Mouse (Mus musculus): ENCODE data around the gene Upk1b.

Gene Upk1b

GRCm38 (mm10) chr16:38769529-38769928 lies 30.6 kb downstream of the Upk1b start:
- Histone ChIP-seq H3K9me3 (ENCODE audit: low read length) (no peaks in the 10 kb centered on the region), H3K4me3 (replicated peaks; ENCODE audit: low read length) (no peak overlapping the region)

GRCm38 (mm10) chr16:38768386-38768785 lies 31.7 kb downstream of the Upk1b start:
- Histone ChIP-seq H3K4me1 (replicated peaks; ENCODE audit: low read depth, low read length) (no peaks in the 10 kb centered on the region), H3K4me3 (replicated peaks; ENCODE audit: low read length) (no peak overlapping the region), H3K36me3 (ENCODE audit: insufficient read depth, low read length) (no peaks in the 10 kb centered on the region), H3K27me3 (ENCODE audit: insufficient read depth, low read length) (peaks cover 3% of the 10 kb centered on the region), H3K9me3 (ENCODE audit: low read length) (no peaks in the 10 kb centered on the region)
- no peak for TF ChIP-seq NANOG (IDR thresholded peaks at IDR 0.05; ENCODE audit: borderline replicate concordance, low read length)
- TF ChIP-seq CTCF (conservative IDR thresholded peaks at IDR 0.05; ENCODE audit: low read length), result no peak
- TF ChIP-seq POU5F1 (IDR thresholded peaks at IDR 0.05; ENCODE audit: borderline replicate concordance, low read length), result no peak

More at GRCm38 (mm10) chr16:38769529-38769928, 30.6 kb downstream of the Upk1b start:
- no peak for TF ChIP-seq NANOG (IDR thresholded peaks at IDR 0.05; ENCODE audit: borderline replicate concordance, low read length)
- TF ChIP-seq POU5F1 (IDR thresholded peaks at IDR 0.05; ENCODE audit: borderline replicate concordance, low read length), result no peak
- TF ChIP-seq CTCF (conservative IDR thresholded peaks at IDR 0.05; ENCODE audit: low read length), result no peak
- no peaks in the 10 kb centered on the region for H3K4me1 ChIP-seq (replicated peaks; ENCODE audit: low read depth, low read length)
- no peaks in the 10 kb centered on the region for H3K36me3 ChIP-seq (ENCODE audit: insufficient read depth, low read length)
- peaks cover 3% of the 10 kb centered on the region for H3K27me3 ChIP-seq (ENCODE audit: insufficient read depth, low read length)

- Histone ChIP-seq H3K4me1 (replicated peaks; ENCODE audit: low read depth, low read length) (no peaks in the 10 kb centered on the region), H3K9me3 (ENCODE audit: low read length) (no peaks in the 10 kb centered on the region), H3K4me3 (replicated peaks; ENCODE audit: low read length) (no peak overlapping the region), H3K36me3 (ENCODE audit: insufficient read depth, low read length) (no peaks in the 10 kb centered on the region), H3K27me3 (ENCODE audit: insufficient read depth, low read length) (peaks cover 3% of the 10 kb centered on the region)
- no peak for TF ChIP-seq NANOG (IDR thresholded peaks at IDR 0.05; ENCODE audit: borderline replicate concordance, low read length)
- no peak for TF ChIP-seq POU5F1 (IDR thresholded peaks at IDR 0.05; ENCODE audit: borderline replicate concordance, low read length)
- no peak for TF ChIP-seq CTCF (conservative IDR thresholded peaks at IDR 0.05; ENCODE audit: low read length)
Observed at GRCm38 (mm10) chr16:38767761-38768160, 32.4 kb downstream of the Upk1b start.

- no peaks in the 10 kb centered on the region for H3K27me3 ChIP-seq (ENCODE audit: insufficient read depth, low read length)
- no peaks in the 10 kb centered on the region for H3K9me3 ChIP-seq (ENCODE audit: low read length)
- no peaks in the 10 kb centered on the region for H3K4me1 ChIP-seq (replicated peaks; ENCODE audit: low read depth, low read length)
- no peak overlapping the region for H3K4me3 ChIP-seq (replicated peaks; ENCODE audit: low read length)
- no peaks in the 10 kb centered on the region for H3K36me3 ChIP-seq (ENCODE audit: insufficient read depth, low read length)
- no peak for TF ChIP-seq NANOG (IDR thresholded peaks at IDR 0.05; ENCODE audit: borderline replicate concordance, low read length)
- TF ChIP-seq CTCF (conservative IDR thresholded peaks at IDR 0.05; ENCODE audit: low read length), result no peak
- TF ChIP-seq POU5F1 (IDR thresholded peaks at IDR 0.05; ENCODE audit: borderline replicate concordance, low read length), result no peak
Observed at GRCm38 (mm10) chr16:38766671-38767070, 33.5 kb downstream of the Upk1b start.

DNA sequence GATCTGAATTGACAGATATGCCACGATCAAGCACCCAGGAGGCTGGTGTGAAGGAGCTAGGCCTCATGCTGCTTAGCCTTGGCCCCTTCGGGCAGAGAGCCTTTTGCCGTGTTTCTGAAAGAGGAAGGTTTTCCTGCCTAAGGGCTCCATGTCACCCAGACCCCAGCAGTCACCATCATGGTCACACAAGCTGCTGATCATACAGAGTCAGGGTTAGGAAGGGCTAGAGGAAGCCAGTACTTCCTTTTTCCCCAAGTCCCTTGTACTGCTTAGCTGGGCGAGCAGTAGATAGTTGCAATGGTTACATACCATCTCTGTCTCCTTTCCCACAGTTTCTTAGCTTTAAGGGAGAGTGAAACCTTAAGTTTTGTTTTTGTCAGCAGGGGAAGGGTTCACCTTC lies 36.6 kb downstream of the Upk1b start:
- no peaks in the 10 kb centered on the region for H3K36me3 ChIP-seq (ENCODE audit: insufficient read depth, low read length)
- TF ChIP-seq NANOG (IDR thresholded peaks at IDR 0.05; ENCODE audit: borderline replicate concordance, low read length) (no peak), CTCF (conservative IDR thresholded peaks at IDR 0.05; ENCODE audit: low read length) (no peak), POU5F1 (IDR thresholded peaks at IDR 0.05; ENCODE audit: borderline replicate concordance, low read length) (no peak)
- no peaks in the 10 kb centered on the region; the same call in 1 of the 2 replicates for H3K27me3 ChIP-seq (ENCODE audit: insufficient read depth, low read length)
- H3K9me3 ChIP-seq (ENCODE audit: low read length), result no peaks in the 10 kb centered on the region
- no peak overlapping the region for H3K4me3 ChIP-seq (replicated peaks; ENCODE audit: low read length)
- H3K4me1 ChIP-seq (replicated peaks; ENCODE audit: low read depth, low read length), result peaks cover 1% of the 10 kb centered on the region

DNA sequence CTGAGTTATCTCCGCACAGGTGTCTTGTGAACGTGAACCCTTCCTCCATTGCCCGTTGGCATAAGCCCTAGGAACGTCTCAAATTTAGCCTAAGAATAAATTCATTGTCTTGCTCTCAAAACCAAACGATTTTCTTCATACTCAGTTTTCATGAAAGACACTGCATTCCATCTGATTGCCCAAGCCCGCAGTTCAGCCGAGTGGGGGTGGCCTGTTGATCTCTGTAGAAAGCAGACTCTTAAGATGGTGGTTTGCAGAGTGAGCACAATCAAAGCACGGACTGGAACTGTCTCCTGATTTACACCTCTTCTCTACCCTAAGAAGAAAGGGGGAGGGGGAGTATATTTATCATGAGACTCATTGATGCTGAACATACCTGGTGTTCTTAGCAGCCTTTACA lies 37.7 kb downstream of the Upk1b start:
- Histone ChIP-seq H3K4me3 (replicated peaks; ENCODE audit: low read length) (no peak overlapping the region), H3K9me3 (ENCODE audit: low read length) (no peaks in the 10 kb centered on the region), H3K27me3 (ENCODE audit: insufficient read depth, low read length) (no peaks in the 10 kb centered on the region; the same call in 1 of the 2 replicates)

GRCm38 (mm10) chr16:38761972-38762371 lies 38.2 kb downstream of the Upk1b start:
- TF ChIP-seq NANOG (IDR thresholded peaks at IDR 0.05; ENCODE audit: borderline replicate concordance, low read length), result no peak
- TF ChIP-seq CTCF (conservative IDR thresholded peaks at IDR 0.05; ENCODE audit: low read length), result no peak
- no peak for TF ChIP-seq POU5F1 (IDR thresholded peaks at IDR 0.05; ENCODE audit: borderline replicate concordance, low read length)
- H3K9me3 ChIP-seq (ENCODE audit: low read length), result no peaks in the 10 kb centered on the region
- no peak overlapping the region for H3K4me3 ChIP-seq (replicated peaks; ENCODE audit: low read length)
- no peaks in the 10 kb centered on the region; the same call in 1 of the 2 replicates for H3K27me3 ChIP-seq (ENCODE audit: insufficient read depth, low read length)
- no peaks in the 10 kb centered on the region for H3K36me3 ChIP-seq (ENCODE audit: insufficient read depth, low read length)
- peaks cover 4% of the 10 kb centered on the region for H3K4me1 ChIP-seq (replicated peaks; ENCODE audit: low read depth, low read length)

More for the DNA sequence above, 37.7 kb downstream of the Upk1b start:
- no peaks in the 10 kb centered on the region for H3K36me3 ChIP-seq (ENCODE audit: insufficient read depth, low read length)
- TF ChIP-seq NANOG (IDR thresholded peaks at IDR 0.05; ENCODE audit: borderline replicate concordance, low read length), result no peak
- TF ChIP-seq POU5F1 (IDR thresholded peaks at IDR 0.05; ENCODE audit: borderline replicate concordance, low read length), result no peak
- TF ChIP-seq CTCF (conservative IDR thresholded peaks at IDR 0.05; ENCODE audit: low read length), result no peak
- H3K4me1 ChIP-seq (replicated peaks; ENCODE audit: low read depth, low read length), result peaks cover 4% of the 10 kb centered on the region

DNA sequence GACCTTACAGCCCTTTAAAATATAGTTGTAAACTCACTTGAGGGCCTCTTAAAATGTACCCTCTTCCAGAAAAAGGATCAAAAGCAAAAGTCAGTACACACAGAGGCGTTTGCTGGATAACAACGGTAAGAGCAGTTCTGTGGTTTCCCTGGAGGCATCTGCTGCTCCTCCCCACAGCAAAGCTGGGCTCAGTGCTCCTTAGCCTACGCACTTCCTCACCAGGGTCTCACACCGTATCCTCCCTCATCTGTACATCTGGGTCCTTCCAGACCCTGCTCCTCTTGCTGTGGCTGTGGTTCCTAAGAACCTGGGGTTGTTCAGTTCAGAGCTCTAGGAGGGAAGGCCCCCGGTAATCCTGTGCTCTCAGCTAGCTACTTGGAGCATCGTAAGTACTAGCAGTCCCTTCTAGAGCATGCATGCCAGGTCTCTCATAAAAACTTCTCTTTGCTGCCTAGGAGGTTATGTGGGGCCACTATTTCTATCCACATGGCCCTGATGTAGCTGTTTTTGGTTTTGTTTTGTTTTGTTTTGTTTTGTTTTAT lies 39.2 kb downstream of the Upk1b start:
- H3K36me3 ChIP-seq (ENCODE audit: insufficient read depth, low read length), result no peaks in the 10 kb centered on the region
- H3K4me1 ChIP-seq (replicated peaks; ENCODE audit: low read depth, low read length), result peaks cover 4% of the 10 kb centered on the region
- no peak overlapping the region for H3K4me3 ChIP-seq (replicated peaks; ENCODE audit: low read length)
- H3K27me3 ChIP-seq (ENCODE audit: insufficient read depth, low read length), result no peaks in the 10 kb centered on the region; the same call in 1 of the 2 replicates
- TF ChIP-seq NANOG (IDR thresholded peaks at IDR 0.05; ENCODE audit: borderline replicate concordance, low read length) (no peak), POU5F1 (IDR thresholded peaks at IDR 0.05; ENCODE audit: borderline replicate concordance, low read length) (no peak), CTCF (conservative IDR thresholded peaks at IDR 0.05; ENCODE audit: low read length) (no peak)
- H3K9me3 ChIP-seq (ENCODE audit: low read length), result no peaks in the 10 kb centered on the region

DNA sequence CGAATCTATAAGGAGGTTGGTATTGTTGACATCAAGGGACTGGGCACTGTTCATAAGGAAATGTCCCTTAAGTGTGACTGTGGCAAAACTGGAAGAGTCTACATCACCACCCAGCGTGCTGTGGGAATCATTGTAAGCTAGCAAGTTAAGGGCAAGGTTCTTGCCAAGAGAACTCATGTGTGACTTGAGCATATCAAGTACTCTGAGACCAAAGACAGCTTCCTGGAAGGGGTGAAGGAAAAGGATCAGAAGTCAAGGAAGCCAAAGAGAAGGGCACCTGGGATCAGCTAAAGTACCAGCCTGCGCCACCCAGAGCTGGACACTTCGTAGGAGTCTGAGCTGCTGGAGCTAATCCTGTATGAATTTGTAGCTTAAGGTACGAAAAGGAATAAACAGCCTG lies 39.9 kb downstream of the Upk1b start:
- Histone ChIP-seq H3K4me3 (replicated peaks; ENCODE audit: low read length) (no peak overlapping the region), H3K9me3 (ENCODE audit: low read length) (no peaks in the 10 kb centered on the region), H3K36me3 (ENCODE audit: insufficient read depth, low read length) (no peaks in the 10 kb centered on the region), H3K27me3 (ENCODE audit: insufficient read depth, low read length) (no peaks in the 10 kb centered on the region; the same call in 1 of the 2 replicates), H3K4me1 (replicated peaks; ENCODE audit: low read depth, low read length) (peaks cover 4% of the 10 kb centered on the region)
- TF ChIP-seq POU5F1 (IDR thresholded peaks at IDR 0.05; ENCODE audit: borderline replicate concordance, low read length) (no peak), CTCF (conservative IDR thresholded peaks at IDR 0.05; ENCODE audit: low read length) (no peak), NANOG (IDR thresholded peaks at IDR 0.05; ENCODE audit: borderline replicate concordance, low read length) (no peak)

Data from E14TG2a.4 (cell line).